Mouse (Mus musculus) heart, adult 2 months (tissue): ENCODE data around the gene Kir3dl2. TPM values are rescaled to one million over a fixed set of nuclear protein-coding genes. Genes with fewer than 3 reads are reported as not detected.
"Not testable (repeated sequence)": the region's sequence is repeated elsewhere in the genome, so short reads cannot be mapped to it uniquely, and the experiment has no call there.

ENCODE experiments used
- DNase-seq, 2 experiments: peaks; one replicate each; pipeline ENCODE4 v3.0.0; 2021
- H3K27ac ChIP-seq: fragments of 200-600 bp; 2 replicates; pipeline ENCODE4 v1.8.1; 2022
- H3K27me3 ChIP-seq: fragments of 200-500 bp; 2 replicates; pipeline ENCODE4 v1.6.1; 2012; ENCODE audit warnings: mild to moderate bottlenecking, low read length, inconsistent platforms, mixed read lengths; ENCODE audit not compliant: control insufficient read depth, insufficient read depth
- H3K36me3 ChIP-seq: fragments of 200-500 bp; 2 replicates; pipeline ENCODE4 v1.6.1; 2012; ENCODE audit warnings: low read length, inconsistent platforms; ENCODE audit not compliant: control insufficient read depth, insufficient read depth
- H3K4me1 ChIP-seq: fragments of 200-500 bp; 2 replicates; pipeline ENCODE4 v1.6.1; 2011; ENCODE audit warnings: low read length; ENCODE audit not compliant: control insufficient read depth, insufficient read depth
- H3K4me3 ChIP-seq: fragments of 200-600 bp; 2 replicates; pipeline ENCODE4 v1.8.1; 2022
- H3K79me2 ChIP-seq: fragments of 200-500 bp; replicated peaks from 2 replicates; pipeline ENCODE4 v1.6.1; 2012; ENCODE audit warnings: mild to moderate bottlenecking, inconsistent platforms, low read length, moderate library complexity, mixed read lengths; ENCODE audit not compliant: control insufficient read depth, insufficient read depth
- H3K9ac ChIP-seq: fragments of 200-500 bp; 2 replicates; pipeline ENCODE4 v1.6.1; 2012; ENCODE audit warnings: low read depth, mild to moderate bottlenecking, control low read depth, inconsistent platforms, low read length, mixed read lengths
- CTCF ChIP-seq: fragments of 200-600 bp; IDR thresholded peaks from 2 replicates; pipeline ENCODE4 v1.8.1; 2022; ENCODE audit warnings: antibody characterized with exemption, mild to moderate bottlenecking, moderate library complexity
- EP300 ChIP-seq: fragments of 200-500 bp; IDR thresholded peaks from 2 replicates; pipeline ENCODE4 v1.6.1; 2011; ENCODE audit warnings: low read depth, low read length, control low read depth; ENCODE audit not compliant: insufficient read depth
- POLR2A ChIP-seq: fragments of 200-500 bp; IDR thresholded peaks from 2 replicates; pipeline ENCODE4 v1.6.1; 2011; ENCODE audit warnings: mild to moderate bottlenecking, low read depth, low read length, control low read depth; ENCODE audit not compliant: insufficient read depth
- WGBS: fragments of 180-500 bp; shearing (Covaris S2); methylation state at CpG from one replicate; pipeline ENCODE4 v1.1.7; 2018; 5-methylcytosine and 5-hydroxymethylcytosine counted together
- intact Hi-C: fragments of 180-260 bp; cut with DNase I; formaldehyde crosslinking; loops from one replicate; pipeline ENCODE4 v1.15.1; 2025
- long read RNA-seq: library from polyadenylated mRNA; stranded (forward); transcript quantifications from one replicate; pipeline ENCODE4 v2.0.0, GENCODE M21; 2021
- polyA plus RNA-seq: library from polyadenylated mRNA; depleted of rRNA; stranded (reverse); fragments of >200 nt; gene quantifications from 2 replicates; pipeline ENCODE4 v1.2.3, GENCODE M21; 2012; rRNA removed
- total RNA-seq, 2 experiments: library from RNA; stranded (reverse); gene quantifications; 2 replicates each; pipeline ENCODE4 v1.2.3; 2021

The Kir3dl2 gene
- total RNA-seq = not detected
- polyA plus RNA-seq = not detected in 2 replicates
- long read RNA-seq = 0 reads

GRCm38 (mm10) chrX:136543956-136544355, at the start of gene Kir3dl2:
Kir3dl2 (minus strand) TSS chrX:136544056.
- H3K36me3 ChIP-seq, H3K4me1 ChIP-seq, H3K4me3 ChIP-seq, H3K9ac ChIP-seq, H3K79me2 ChIP-seq, H3K27ac ChIP-seq, H3K27me3 ChIP-seq, intact Hi-C loops, DNase-seq: not testable (repeated sequence)
- 52% methylated on average over 1 of the region's 1 CpGs for WGBS

GRCm38 (mm10) chrX:136590897-136591257, 47.0 kb upstream of the Kir3dl2 start:
- Histone ChIP-seq H3K4me3 (no peak overlapping the region), H3K27me3 (no peaks in the 10 kb centered on the region), H3K36me3 (no peaks in the 10 kb centered on the region), H3K4me1 (no peaks in the 10 kb centered on the region), H3K27ac (no peak overlapping the region), H3K79me2 (no peaks in the 10 kb centered on the region), H3K9ac (no peak overlapping the region)
- DNase-seq = no peak
- 26% methylated on average over 2 of the region's 2 CpGs for WGBS
- intact Hi-C loops = no loop called here
- TF ChIP-seq CTCF (no peak), POLR2A (no peak), EP300 (no peak)

GRCm38 (mm10) chrX:136590199-136590896, 46.5 kb upstream of the Kir3dl2 start, which contains the start of gene Tceal3:
Tceal3 (plus strand) TSS chrX:136590842.
- WGBS = 49% methylated on average over 12 of the region's 12 CpGs
- no peak within 1 kb of the TSS for H3K27ac ChIP-seq

GRCm38 (mm10) chrX:136584617-136585016, 40.8 kb upstream of the Kir3dl2 start:
- Histone ChIP-seq H3K27me3 (no peaks in the 10 kb centered on the region), H3K4me1 (no peaks in the 10 kb centered on the region), H3K4me3 (no peak overlapping the region), H3K36me3 (no peaks in the 10 kb centered on the region), H3K9ac (no peak overlapping the region), H3K79me2 (no peaks in the 10 kb centered on the region), H3K27ac (no peak overlapping the region)
- intact Hi-C loops = no loop called here
- no peak for DNase-seq
- TF ChIP-seq EP300 = no peak
- no peak for TF ChIP-seq POLR2A
- no peak for TF ChIP-seq CTCF
- WGBS = 97% methylated on average over 1 of the region's 1 CpGs

More at GRCm38 (mm10) chrX:136590199-136590896, 46.5 kb upstream of the Kir3dl2 start, which contains the start of gene Tceal3:
- no peaks in the 10 kb centered on the region for H3K4me1 ChIP-seq
- H3K4me3 ChIP-seq = no peak within 1 kb of the TSS
- H3K79me2 ChIP-seq = no peaks in the 10 kb centered on the region
- intact Hi-C loops = no loop called here
- H3K9ac ChIP-seq = no peak within 1 kb of the TSS
- no peak for DNase-seq
- H3K27me3 ChIP-seq = no peaks in the 10 kb centered on the region
- H3K36me3 ChIP-seq = no peaks in the 10 kb centered on the region
- TF ChIP-seq CTCF (no peak), POLR2A (no peak), EP300 (no peak)

- H3K4me1 ChIP-seq, H3K27ac ChIP-seq, intact Hi-C loops, H3K9ac ChIP-seq, DNase-seq, H3K79me2 ChIP-seq, H3K36me3 ChIP-seq, H3K27me3 ChIP-seq, H3K4me3 ChIP-seq: not testable (repeated sequence)
- 87% methylated on average over 9 of the region's 9 CpGs for WGBS
Measured at GRCm38 (mm10) chrX:136569094-136569493, 25.2 kb upstream of the Kir3dl2 start.

GRCm38 (mm10) chrX:136517699-136518098, 26.2 kb downstream of the Kir3dl2 start, which contains the start of gene Kir3dl1:
Kir3dl1 (plus strand) TSS chrX:136517999.
- H3K27me3 ChIP-seq, H3K9ac ChIP-seq, H3K36me3 ChIP-seq, H3K27ac ChIP-seq, intact Hi-C loops, DNase-seq, H3K4me3 ChIP-seq, H3K79me2 ChIP-seq, H3K4me1 ChIP-seq: not testable (repeated sequence)
- 64% methylated on average over 4 of the region's 4 CpGs for WGBS

Other genes with a start within 250 kb of the Kir3dl2 start
- not detected for gene Kir3dl1, start 26.1 kb downstream of the Kir3dl2 start, total RNA-seq
- gene Kir3dl1, start 26.1 kb downstream of the Kir3dl2 start, polyA plus RNA-seq = not detected in 2 replicates
- gene Tceal3, start 46.8 kb upstream of the Kir3dl2 start, total RNA-seq = under 1 TPM; 0.50 to 0.80 TPM
- gene Tceal3, start 46.8 kb upstream of the Kir3dl2 start, polyA plus RNA-seq = 0.33 and 1.4 TPM in 2 replicates
- gene Tceal1, start 163.9 kb upstream of the Kir3dl2 start, total RNA-seq = 1 to 10 TPM; 4.8 TPM
- 2.0 and 3.2 TPM in 2 replicates for gene Tceal1, start 163.9 kb upstream of the Kir3dl2 start, polyA plus RNA-seq
- 10 to 100 TPM; 76.0 to 90.4 TPM for gene Morf4l2, start 199.6 kb upstream of the Kir3dl2 start, total RNA-seq
- gene Morf4l2, start 199.6 kb upstream of the Kir3dl2 start, polyA plus RNA-seq = 27.5 and 60.8 TPM in 2 replicates
- not detected for gene Glra4, start 236.1 kb upstream of the Kir3dl2 start, total RNA-seq
- gene Glra4, start 236.1 kb upstream of the Kir3dl2 start, polyA plus RNA-seq = not detected in 2 replicates